Mouse (Mus musculus) kidney, adult 8-10 months (tissue): ENCODE data around the gene Scrn1.

Source experiments
- DNase-seq, 2 experiments: peaks; one replicate each; pipeline ENCODE4 v3.0.0; 2022

Gene Scrn1

DNA sequence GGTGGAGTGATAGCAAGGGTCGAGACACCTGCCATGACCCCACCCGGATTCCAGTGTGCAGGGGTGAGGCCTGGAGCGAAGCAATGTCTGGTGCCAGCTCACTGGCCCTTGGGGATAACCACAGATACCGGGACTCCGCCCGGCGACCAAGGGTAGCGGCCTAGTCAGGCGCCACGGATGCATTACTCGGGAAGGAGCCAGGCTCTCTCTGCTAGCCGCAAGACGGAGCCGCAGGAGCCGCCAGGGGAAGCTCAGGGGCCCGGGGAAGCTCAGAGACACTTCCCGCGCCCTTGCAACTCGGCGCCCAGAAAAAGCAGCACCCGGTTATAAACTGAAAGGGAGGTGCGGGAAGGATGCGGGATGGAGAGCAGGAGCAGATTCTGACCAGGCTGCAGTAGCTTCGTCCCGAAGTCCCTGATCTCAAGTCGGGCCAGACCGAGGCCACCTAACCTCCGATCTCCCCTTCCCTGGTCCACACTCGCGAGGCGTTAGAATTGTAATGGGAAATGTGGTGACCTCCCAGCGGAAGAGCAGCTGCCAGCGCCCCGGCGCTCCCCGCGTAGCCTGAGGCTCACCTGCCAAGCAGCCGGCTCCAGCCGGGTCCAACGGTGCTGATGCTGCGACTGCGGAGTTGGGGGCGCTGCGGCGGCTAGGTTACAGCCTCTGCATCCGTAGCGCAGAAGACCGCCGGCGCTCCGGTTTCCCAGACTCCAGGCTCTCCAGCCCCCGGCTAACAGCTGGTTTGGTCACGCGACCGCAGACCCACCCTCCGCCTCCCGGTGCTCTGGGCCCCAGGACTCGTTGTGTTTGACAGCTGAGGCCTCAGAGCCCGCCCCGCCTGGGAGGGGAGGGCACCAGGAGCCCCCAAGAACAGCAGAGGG, at the start of gene Scrn1:
Scrn1 (minus strand) TSS at position 825 of the 881 bp plus-strand sequence.
- peak in 1 of 2 experiments; percentile 15 for DNase-seq

DNA sequence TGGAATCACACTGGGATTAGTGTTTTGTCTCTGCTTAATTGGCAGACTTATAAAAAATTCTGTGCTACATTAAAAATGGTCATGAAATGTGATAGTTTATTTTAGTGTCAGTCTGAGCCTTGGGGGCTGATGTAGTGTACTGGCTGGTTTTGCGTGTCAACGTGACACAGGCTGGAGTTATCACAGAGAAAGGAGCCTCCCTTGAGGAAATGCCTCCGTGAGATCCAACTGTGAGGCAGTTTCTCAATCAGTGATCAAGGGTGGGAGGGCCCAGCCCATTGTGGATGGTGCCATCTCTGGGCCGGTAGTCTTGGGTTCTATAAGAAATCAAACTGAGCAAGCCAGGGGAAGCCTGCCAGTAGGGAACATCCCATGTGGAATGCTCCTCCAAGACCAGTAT, 40.0 kb upstream of the Scrn1 start:
- no peak for DNase-seq

DNA sequence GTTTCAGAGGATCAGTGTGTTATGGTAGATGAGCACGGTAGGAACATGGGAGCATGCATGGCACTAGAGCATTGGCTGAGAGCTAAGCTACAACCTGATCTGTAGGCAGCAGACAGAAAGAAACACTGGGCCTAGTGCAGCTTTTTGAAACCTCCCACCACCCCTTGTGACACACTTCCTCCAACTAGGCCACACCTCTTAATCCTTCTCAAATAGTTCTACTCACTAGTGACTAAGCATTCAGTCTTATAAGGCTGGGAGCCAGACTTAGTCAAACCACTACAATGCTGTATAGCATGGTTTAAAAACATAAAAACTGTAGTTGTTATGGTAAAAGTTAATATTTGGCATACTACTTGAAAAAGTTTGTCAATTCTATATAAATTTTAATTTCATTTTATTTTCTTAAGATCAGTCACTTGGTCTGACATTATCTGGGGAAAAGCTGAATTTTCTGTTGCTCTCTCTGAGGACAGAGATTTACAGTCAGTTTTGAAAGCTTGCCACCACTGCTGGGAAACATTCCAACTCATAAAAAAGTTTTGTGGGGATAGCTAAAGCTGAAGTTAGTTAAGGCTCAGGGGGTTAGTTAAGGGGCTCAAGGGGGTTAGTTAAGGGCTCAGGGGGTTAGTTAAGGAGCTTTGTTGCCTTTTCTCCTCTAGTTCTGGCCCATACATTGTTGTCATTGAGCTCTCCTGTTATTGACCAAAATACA, 37.9 kb upstream of the Scrn1 start:
- DNase-seq: peak; percentile 35 to 48

DNA sequence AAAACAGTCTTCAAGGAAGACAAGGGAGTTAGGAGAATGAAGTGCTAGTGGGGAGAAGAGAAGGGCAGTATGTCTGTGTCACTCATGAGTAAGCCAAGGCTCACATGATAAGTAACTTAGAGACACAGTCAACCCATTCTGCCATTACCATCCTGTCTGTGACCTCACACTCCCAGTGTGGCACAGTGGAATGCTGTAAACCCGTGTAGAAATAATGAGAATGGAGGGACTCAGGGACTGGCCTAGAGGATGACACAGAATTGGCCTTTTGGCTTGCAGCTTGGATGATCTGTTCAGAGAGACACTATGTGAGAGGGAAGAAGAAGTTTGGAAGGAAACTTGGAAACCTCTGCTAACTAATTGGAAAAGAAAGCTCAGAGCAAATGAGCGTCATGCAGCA, 36.6 kb upstream of the Scrn1 start:
- no peak for DNase-seq

DNA sequence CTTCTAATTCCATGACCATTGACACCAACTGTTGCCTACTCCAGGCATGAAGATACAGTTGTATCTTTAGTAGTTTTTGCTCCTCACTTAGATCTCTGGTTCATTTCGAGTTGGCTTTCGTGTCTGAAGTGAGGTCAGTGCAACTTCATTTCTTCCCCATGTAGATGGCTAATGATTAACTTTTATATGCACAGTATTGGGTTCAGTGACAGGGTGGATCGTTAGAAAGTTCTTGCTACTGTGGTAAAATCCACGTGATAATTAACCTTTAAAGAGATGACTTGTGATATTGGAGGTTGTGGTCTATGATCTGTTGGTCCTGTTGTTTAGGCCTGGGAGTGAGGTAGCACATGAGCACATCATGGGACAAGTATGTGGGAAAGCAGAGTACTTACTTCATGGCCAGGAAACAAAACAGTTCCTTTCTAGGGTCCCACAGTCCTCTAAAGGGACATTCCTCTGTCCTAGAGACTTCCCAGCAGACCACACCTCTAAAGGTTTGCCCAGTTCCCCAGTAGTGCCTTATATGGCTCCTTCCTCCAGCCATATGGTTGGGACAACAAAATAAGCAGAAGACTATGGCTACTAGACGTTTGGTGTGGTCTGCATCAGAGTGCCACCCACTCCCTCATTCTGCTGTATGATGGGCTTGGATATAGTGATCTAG, 34.5 kb upstream of the Scrn1 start:
- DNase-seq: no peak

DNA sequence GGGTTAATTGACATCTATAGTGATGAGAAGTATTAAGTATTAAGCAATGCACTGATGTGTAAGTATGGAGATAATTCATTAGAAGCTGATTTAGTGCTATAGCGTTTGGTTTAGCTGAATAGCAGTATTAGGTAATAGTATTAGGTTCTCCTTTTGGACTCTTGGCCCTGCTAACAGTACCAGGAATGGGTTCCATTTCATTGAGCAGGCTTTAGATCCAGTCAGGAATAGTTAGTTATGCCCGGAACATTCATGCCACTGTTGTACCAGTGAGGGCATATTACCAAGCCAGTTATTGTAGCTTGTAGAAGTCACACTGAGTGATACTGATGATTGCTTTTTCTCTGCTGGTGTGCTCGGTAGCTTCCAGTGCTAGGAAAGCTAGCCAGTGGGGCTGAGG, 31.4 kb upstream of the Scrn1 start:
- peak; percentile 32 to 44 for DNase-seq

DNA sequence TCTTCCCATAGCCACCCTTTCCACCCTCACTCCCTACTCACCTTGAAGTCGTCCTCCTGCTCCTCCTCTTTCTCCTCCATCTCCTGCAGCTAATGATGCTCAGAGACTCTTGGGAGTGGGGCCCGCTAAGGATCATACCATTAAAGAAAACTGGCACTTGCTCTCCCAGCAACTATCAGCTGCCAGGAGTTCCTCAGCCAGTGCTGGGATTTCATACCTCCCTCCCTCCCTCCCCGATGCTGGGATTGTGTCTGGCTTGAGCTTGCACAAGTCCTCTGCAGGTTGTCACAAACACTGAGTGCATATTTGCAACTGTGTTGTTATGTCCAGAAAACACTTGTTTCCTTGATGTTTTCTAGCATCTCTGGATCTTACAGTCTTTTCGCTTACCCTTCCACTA, 30.9 kb upstream of the Scrn1 start, which contains the start of gene Fkbp14:
Fkbp14 (minus strand) TSS at position 101 of the 400 bp plus-strand sequence.
- DNase-seq: no peak

DNA sequence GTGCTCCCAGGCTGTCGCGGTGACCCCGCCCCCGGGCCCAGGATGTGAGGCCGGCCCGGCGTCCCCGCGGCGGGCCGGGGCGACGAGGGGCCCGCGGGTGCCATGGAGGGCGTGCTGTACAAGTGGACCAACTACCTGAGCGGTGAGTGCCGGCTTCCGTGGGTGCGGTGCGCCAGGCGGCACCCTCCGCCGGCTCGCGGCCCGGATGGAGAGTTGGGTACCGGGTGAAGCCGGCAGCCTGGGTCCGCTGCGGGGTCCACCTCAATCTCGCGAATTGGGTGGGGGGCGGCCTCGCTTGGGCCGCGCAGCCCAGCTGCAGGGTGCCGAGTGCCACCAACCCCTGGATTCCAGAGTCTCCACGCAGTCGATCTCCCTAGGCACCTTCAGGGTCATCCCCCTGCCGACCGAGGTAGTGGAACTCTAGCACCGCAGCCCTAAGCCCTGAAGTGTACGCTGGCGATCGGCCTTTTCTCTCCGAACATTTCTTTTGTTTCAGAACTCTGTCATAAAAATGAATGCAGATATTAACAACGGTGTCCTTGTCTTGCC, 29.1 kb upstream of the Scrn1 start:
- DNase-seq: no peak

DNA sequence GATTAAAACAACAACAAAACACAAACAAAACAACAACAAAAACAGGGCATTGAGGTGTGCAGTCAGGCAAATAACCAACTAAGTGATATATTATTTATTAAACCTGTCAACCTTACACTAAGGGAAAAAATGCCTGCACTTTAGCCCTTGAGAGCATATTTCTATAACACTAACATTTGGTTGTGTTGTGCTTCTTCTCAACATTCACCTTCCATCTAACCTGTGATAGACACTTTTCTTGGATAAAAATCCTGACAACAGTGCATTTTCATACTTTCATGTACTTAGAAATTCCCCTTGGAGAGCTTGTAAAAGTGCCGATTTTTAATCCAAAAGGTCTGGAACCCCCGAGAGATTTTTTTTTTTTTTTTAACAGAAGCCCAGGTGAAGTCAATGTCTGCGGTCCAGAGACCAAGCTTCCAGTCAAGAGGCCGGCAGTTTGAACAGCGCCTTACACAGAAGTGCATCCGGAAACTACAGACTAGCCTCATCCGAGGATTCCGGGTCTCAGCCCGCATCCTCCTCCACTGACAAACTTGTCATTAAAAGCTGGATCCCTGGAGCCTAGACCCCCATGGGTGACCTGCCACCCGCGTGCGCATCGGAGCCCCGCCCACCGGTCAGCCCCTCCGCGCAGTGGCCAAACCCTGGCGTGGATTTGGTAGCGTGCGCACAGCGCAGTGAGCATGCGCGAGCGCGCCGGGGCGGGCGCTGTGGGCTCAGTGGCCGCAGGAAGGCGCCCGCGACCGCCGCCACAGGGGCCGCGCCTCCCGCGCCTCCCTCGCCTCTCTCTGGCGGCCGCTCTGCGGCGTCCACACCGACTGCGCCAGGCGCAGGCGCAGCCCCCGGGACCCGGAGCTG, 28.4 kb upstream of the Scrn1 start, which contains the start of gene Plekha8:
Plekha8 (plus strand) TSS at position 643 of the 861 bp plus-strand sequence.
- DNase-seq: peak; percentile 92

DNA sequence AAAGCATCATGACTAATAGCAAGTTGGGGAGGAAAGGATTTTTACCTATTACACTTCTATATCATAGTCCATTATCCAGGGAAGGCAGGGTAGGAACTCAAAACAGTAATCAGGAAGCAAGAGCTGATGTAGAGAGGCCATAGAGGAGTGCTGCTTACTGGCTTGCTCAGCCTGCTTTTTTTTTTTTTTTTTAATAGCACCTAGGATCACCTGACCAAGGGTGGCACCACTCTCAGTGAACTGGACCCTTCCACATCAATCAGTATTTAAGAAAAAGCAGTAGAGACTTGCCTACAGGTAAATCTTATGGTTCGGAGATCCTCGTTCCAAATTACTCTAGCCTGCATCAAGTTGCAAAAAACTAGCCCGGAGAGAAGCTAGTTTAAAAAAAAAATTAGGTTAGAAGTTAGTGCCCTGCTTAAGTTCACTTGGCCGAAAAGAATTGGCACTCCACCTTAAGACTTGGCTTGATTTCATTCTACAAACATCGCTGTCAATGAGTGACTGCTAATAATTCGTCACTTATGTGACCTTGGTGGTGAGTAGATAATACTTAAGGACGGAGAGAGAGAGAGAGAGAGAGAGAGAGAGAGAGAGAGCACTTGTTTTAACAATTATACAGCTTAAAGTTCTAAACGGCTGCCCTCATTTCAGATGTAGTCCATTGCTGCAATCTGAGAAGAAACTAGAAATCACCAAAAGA, 27.6 kb upstream of the Scrn1 start:
- DNase-seq: peak; percentile 39 to 74

DNA sequence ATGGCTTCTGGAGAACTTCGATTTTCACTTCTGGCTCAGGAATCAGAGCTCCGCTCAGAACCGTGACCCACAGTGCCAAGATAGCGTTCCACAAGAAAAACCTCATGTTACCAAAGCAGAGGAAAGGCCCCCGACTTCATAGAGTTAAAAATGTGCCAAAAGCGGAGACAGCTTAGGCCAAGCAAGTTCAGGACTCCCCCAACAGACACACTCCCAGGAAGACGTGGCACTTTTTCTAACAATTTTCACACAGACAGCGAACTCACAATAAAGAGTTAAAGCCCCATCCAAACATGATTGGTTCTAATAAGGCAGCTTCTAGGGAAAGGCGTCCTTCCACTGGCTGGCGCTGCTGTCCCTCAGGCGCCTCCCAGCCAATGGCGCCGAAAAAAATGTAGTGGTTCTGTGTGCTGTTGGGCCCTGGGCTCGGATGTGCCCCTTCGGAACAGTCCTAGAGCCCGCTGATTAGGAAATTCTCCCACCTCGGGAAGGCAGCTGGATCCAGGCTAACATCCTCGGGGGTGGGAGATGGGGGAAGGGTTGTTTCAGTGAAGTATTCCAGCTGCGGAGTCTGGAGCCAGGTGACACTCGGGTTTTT, 26.7 kb upstream of the Scrn1 start:
- DNase-seq: peak; percentile 95 to 96

DNA sequence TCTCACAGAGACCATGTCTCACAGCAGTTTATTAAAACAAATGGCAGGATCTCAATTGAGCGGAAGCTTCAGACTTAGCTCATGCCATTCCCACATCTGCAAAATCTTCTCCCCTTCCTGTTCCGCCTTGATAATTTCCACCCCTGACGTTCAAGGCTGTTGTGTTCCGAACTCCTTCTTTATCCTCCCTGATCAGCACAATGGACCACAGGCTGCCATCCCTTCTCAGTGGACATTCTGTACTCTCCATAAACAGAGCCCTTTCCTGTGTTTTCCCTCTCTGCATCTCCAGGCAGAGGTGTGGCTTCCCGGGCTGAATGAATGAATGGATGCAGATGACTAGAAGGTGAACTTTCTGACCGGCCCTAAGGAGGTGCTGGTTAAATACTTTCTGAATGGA, 25.5 kb upstream of the Scrn1 start:
- no peak for DNase-seq

DNA sequence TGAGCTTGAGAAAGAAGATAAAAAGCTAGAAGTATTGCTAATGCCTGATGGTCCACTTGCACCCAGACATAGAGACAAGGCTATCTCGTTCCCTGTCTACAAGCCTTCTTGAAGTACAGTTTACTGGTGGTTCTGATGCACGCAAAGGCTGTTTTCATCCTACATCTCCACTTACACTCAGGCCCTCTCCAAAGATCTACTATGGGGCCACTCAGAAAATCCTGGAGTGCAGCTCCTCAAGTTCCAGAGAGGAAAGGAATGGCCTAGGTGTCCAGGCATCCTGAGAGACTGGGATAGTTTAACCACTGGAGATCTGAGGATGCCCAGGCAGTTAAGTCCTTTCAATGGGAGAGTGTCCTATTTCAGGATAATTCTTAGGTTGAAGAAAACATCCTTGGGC, 24.4 kb upstream of the Scrn1 start:
- no peak for DNase-seq

DNA sequence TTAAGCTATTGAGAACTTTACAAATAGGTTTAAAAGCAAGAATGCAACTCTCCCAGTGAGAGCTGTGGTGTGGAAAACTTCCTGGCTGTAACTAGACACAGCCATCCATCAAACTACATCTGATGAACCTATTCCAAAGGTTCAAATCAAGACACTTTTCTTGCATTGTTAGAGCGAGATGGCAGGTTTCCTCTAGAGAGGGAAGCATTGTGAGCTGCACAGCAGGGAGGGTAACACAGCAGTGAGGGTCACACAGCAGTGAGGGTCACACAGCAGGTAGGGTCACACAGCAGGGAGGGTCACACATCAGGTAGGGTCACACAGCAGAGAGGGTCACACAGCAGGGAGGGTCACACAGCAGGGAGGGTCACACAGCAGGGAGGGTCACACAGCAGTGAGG, 21.9 kb upstream of the Scrn1 start:
- no peak for DNase-seq

DNA sequence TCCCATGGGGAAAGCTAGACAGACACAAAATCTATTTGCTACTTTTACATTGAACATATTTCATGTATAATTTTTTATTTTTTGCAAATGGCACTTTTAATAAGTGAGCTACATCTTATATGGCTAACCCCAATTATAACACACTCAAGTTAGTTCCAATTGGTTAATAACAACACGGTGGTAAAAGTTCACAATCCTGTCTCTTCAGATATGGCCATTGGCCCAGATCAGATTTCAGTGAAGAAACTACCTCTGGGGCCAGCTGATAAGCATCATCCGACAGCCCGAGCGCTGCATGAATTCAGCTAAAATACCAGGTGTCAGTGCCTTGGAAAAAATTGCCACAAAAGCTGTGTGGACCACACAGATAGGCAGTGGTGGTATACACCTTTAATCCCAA, 21.4 kb upstream of the Scrn1 start:
- no peak for DNase-seq

DNA sequence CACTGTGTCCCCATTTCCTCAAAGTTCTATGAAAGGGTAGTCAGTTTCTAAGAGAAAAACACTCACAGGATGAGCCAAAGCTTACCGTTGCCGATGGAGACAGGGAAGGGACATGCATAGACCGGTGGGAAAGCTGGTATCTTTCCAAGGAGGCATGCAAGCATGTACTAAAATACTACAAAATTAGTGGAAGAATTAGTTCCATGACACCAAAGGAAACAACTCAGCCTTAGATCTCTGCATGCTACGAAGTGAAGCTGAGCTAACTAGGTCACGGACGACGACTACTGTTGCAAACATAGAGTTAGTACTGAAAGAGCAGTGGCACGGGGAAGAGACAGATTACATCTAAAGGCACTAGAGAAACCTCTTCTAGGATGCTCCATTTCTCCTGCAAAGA, 20.6 kb upstream of the Scrn1 start:
- no peak for DNase-seq

DNA sequence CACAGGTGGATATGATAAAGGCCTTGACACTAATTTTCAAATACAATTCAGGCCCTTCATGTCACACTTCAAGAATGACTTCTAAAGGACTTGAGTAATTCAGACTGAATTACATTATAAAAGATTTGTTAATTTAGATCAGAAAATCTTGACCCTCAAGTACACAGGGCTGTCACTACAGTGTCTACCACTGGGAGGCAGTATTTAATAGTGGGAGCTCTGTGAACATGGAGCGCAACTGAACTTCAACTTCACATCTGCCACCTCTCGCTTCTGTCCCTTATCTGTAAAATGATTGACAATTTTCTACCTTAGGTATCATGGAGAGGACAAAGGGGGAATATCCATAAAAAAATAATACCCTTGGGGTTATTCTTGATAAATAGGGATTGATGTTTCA, 19.9 kb upstream of the Scrn1 start:
- DNase-seq: peak; percentile 47 to 57

DNA sequence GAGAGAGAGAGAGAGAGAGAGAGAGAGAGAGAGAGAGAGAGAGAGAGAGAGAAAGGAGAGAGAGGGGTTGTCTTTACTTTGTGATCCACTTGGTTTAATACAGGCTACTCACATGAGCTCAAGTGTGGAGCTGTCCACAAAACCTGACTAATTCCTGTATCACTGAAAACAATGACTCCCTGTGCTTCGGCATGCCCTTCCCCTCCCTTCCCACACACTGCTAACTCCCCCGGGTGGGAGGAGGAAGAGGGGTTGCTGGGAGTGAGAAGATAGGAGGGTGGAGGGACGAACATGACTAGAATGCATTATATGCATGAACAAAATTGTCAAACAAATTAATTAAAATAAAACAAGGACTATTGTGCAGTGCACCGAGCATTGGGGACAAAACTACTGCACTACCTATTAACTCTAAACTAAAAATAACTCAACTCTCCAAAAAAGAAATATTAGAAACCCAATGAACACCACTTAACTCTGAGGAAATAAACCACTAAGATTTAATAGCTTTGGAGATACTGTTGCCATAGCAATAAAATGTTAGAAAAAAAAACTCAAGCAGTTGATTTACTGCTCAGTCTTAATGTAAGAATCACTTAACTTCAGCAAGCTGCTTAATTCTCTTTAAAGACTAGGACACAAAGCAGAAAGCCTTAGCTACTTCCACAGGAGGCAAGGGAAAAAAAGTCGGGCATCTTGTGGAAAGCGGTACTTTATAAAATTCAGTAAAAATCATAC, 7.1 kb upstream of the Scrn1 start:
- no peak for DNase-seq

DNA sequence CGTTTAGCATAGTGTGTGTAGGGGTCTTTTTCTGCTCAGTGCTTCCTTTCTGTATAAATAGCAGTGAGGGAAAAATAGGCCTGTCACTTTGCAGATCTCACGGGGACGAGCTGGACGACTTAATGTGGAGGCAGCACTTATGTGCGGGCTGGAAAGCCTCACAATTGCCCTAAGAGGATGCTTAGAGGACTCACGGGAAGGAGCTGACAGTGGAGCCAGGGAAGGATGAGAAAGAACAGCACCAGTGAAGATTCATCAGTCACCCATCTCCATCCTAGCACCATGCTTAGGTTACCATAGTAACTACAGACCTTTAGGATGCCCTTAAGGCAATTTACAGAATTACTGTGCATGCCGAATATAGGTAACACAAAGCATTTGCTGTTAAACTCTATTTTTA, 3.5 kb upstream of the Scrn1 start:
- DNase-seq: no peak

DNA sequence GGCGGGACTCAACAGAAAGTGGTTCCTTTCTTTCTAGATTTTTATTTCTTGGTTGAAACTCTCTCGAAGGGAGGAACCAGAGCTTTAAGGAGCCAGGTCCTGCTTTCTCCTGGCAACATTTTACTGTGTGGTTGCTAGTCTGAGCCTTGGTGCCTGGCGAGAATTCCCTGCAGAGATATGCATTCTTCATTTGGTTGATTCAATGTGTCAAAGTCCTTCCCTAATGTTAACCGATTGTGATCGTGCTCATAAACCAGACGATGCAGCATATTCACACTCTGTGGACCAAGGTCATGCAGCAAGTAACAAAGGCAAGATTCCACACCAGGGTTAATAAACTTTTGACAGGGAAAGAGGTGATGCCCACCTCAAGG, 244 bp upstream of the Scrn1 start:
- no peak for DNase-seq
